Mouse (Mus musculus) ES-E14 (cell line): ENCODE data around the gene Ophn1.

Experiments used
- CHD2 ChIP-seq: IDR thresholded peaks from 2 replicates; pipeline ENCODE4 v1.6.1; 2014; ENCODE audit warnings: mild to moderate bottlenecking, low read depth, low read length, inconsistent platforms
- HCFC1 ChIP-seq: IDR thresholded peaks from 2 replicates; pipeline ENCODE4 v1.6.1; 2012; ENCODE audit warnings: low read length, inconsistent platforms, borderline replicate concordance; ENCODE audit not compliant: insufficient read depth
- MAFK ChIP-seq: IDR thresholded peaks from 2 replicates; pipeline ENCODE4 v1.6.1; 2014; ENCODE audit warnings: mild to moderate bottlenecking, low read depth, low read length, inconsistent platforms; ENCODE audit not compliant: insufficient read depth
- ZNF384 ChIP-seq: IDR thresholded peaks from 2 replicates; pipeline ENCODE4 v1.6.1; 2012; ENCODE audit warnings: low read depth, low read length, inconsistent platforms

DNA sequence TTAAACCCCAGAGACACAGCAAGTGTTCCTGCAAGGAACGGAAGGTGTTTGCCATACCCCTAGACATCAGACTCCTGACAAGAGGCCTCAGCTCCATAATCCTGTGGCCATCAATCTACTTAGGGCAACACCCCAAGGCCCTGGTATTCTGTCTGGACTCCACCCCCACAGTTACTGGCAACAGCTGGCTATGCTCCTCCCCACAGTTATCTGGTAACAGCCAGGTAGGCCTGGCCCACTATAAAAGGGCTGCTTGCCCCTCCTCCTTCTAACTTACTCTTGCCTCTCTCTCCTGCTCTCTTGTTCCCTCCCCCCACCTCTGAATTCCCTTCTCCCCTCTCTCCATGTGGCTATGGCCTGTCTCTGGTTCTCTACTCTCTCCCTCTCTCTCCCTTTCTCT is 344.4 kb downstream of the Ophn1 start:
- TF ChIP-seq ZNF384 (no peak), HCFC1 (no peak), MAFK (no peak), CHD2 (no peak)
